Mouse (Mus musculus): ENCODE data around the gene Gm5767.
A peak's percentile ranks its signal among the peaks of the same experiment; 100 is the strongest.

Gene Gm5767

GRCm38 (mm10) chr16:8670041-8671035, 10.2 kb upstream of the Gm5767 start:
- DNase-seq (ENCODE audit: low spot score in 2 of 2): no peak

- DNase-seq (ENCODE audit: low spot score in 2 of 2): peak; percentile 74 to 91
These were observed 8.8 kb upstream of the Gm5767 start, which contains the start of gene Carhsp1 for GRCm38 (mm10) chr16:8671551-8672349. Gene Carhsp1 (minus strand): TSS chr16:8672155.

- DNase-seq (ENCODE audit: low spot score in 2 of 2): no peak
These were observed 8.3 kb upstream of the Gm5767 start for GRCm38 (mm10) chr16:8672350-8672687.

- no peak for DNase-seq (ENCODE audit: low spot score in 2 of 2)
These were observed 7.8 kb upstream of the Gm5767 start for GRCm38 (mm10) chr16:8672811-8673210.

- no peak for DNase-seq (ENCODE audit: low spot score in 2 of 2)
These were observed 7.2 kb upstream of the Gm5767 start for GRCm38 (mm10) chr16:8673343-8673742.

- peak in 1 of 2 experiments; percentile 48 for DNase-seq (ENCODE audit: low spot score in 2 of 2)
These were observed 6.4 kb upstream of the Gm5767 start for GRCm38 (mm10) chr16:8674165-8674564.

GRCm38 (mm10) chr16:8675559-8675958, 5.0 kb upstream of the Gm5767 start:
- DNase-seq (ENCODE audit: low spot score in 2 of 2): no peak

GRCm38 (mm10) chr16:8676228-8676627, 4.3 kb upstream of the Gm5767 start:
- DNase-seq (ENCODE audit: low spot score in 2 of 2): no peak

GRCm38 (mm10) chr16:8676800-8677199, 3.8 kb upstream of the Gm5767 start:
- DNase-seq (ENCODE audit: low spot score in 2 of 2): peak; percentile 48 to 57

GRCm38 (mm10) chr16:8678035-8678434, 2.5 kb upstream of the Gm5767 start:
- no peak for DNase-seq (ENCODE audit: low spot score in 2 of 2)

GRCm38 (mm10) chr16:8678676-8679075, 1.9 kb upstream of the Gm5767 start:
- DNase-seq (ENCODE audit: low spot score in 2 of 2): no peak

GRCm38 (mm10) chr16:8679780-8680179, 790 bp upstream of the Gm5767 start:
- DNase-seq (ENCODE audit: low spot score in 2 of 2): no peak

- DNase-seq (ENCODE audit: low spot score in 2 of 2): no peak
These were observed 4.5 kb downstream of the Gm5767 start for GRCm38 (mm10) chr16:8685087-8685486.

- DNase-seq (ENCODE audit: low spot score in 2 of 2): peak; percentile 74 to 90
These were observed 5.7 kb downstream of the Gm5767 start for GRCm38 (mm10) chr16:8686121-8686870.

GRCm38 (mm10) chr16:8686871-8687535, 6.4 kb downstream of the Gm5767 start:
- DNase-seq (ENCODE audit: low spot score in 2 of 2): peak in 1 of 2 experiments; percentile 55

- DNase-seq (ENCODE audit: low spot score in 2 of 2): no peak
These were observed 7.1 kb downstream of the Gm5767 start for GRCm38 (mm10) chr16:8687559-8688112.

GRCm38 (mm10) chr16:8689979-8690656, 9.5 kb downstream of the Gm5767 start:
- DNase-seq (ENCODE audit: low spot score in 2 of 2): peak; percentile 64 to 88

- no peak for DNase-seq (ENCODE audit: low spot score in 2 of 2)
These were observed 10.6 kb downstream of the Gm5767 start for GRCm38 (mm10) chr16:8691206-8691605.

GRCm38 (mm10) chr16:8699556-8699955, 19.0 kb downstream of the Gm5767 start:
- no peak for DNase-seq (ENCODE audit: low spot score in 2 of 2)

- DNase-seq (ENCODE audit: low spot score in 2 of 2): peak in 1 of 2 experiments; percentile 18
These were observed 20.0 kb downstream of the Gm5767 start for GRCm38 (mm10) chr16:8700586-8700985.

All from cerebellum, postnatal 4 days (tissue).